Mouse (Mus musculus): ENCODE data around the gene Sik2.

DNA sequence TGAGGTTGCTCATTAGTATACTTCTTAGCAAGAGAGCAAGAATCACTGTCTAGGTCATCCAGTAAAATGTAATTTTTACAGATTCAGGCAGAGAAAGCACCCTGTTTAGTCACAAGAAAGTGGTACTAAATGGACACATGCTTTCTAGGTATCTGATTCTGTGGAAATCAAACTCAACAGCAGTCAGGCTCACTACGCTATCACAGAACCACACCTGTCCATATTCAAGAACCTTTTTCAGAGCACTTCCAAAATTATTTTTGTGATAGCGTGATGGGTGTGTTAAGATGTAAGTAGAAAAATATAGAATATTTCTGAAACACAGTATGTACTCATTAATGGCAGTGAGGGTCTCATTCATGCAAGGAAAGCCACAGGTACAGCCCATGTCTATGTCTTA lies 89.3 kb downstream of the Sik2 start:
- TF ChIP-seq CTCF (IDR thresholded peaks at IDR 0.05 in 2 of 3, conservative IDR thresholded peaks at IDR 0.05 in 1 of 3; ENCODE audit: control insufficient read depth in 1 of 3, insufficient read depth in 1 of 3, low read depth in 2 of 3, low read length in 3 of 3, poor library complexity in 1 of 3, severe bottlenecking in 1 of 3) (no peak), SIN3A (IDR thresholded peaks at IDR 0.05; ENCODE audit: low read length) (no peak), ZKSCAN1 (IDR thresholded peaks at IDR 0.05; ENCODE audit: low read depth, low read length) (no peak), ZMIZ1 (IDR thresholded peaks at IDR 0.05; ENCODE audit: low read depth, low read length) (no peak), POLR2A (IDR thresholded peaks at IDR 0.05; ENCODE audit: control insufficient read depth in 1 of 2, insufficient read depth in 1 of 2, low read depth in 1 of 2, low read length in 2 of 2, poor library complexity in 1 of 2) (no peak), USF1 (IDR thresholded peaks at IDR 0.05; ENCODE audit: low read depth, low read length) (no peak), MYB (IDR thresholded peaks at IDR 0.05; ENCODE audit: low read depth, low read length) (no peak), GABPA (IDR thresholded peaks at IDR 0.05; ENCODE audit: low read depth, low read length) (no peak), ETS1 (IDR thresholded peaks at IDR 0.05; ENCODE audit: low read depth, low read length) (no peak)

Data from MEL (cell line).